Mouse (Mus musculus): ENCODE results near the gene Mob3c.

The Mob3c gene

GRCm38 (mm10) chr4:115881183-115881582, 53.3 kb downstream of the Mob3c start:
- no peak for DNase-seq (ENCODE audit: low spot score in 2 of 2)

DNA sequence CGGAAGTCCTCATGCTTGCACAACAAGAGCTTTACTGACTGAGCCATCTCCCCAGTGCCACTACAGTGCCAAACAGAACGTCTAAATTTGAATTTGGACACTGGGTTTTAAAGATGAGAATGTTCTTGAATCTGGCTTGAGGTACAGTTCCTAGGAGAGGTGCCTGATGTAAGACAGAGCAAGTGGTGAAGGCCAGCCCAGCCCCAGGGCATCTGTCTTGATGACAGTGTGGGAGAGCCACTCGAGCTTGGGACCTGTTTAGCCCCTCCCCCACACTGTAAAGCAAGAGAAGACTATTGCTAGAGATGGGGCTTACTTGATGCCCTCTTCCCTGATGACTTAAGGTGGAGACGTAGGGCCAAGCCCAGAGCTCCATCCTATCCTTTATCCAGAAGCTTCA, 54.3 kb downstream of the Mob3c start:
- no peak for DNase-seq (ENCODE audit: low spot score in 2 of 2)

- DNase-seq (ENCODE audit: low spot score in 2 of 2): no peak
These were observed 56.1 kb downstream of the Mob3c start, which contains the start of gene Kncn for GRCm38 (mm10) chr4:115884022-115884421. Gene Kncn, plus strand, starts transcription at chr4:115884400.

Measured in urinary bladder, postnatal 36 days (tissue).